In the genomic region with DNA sequence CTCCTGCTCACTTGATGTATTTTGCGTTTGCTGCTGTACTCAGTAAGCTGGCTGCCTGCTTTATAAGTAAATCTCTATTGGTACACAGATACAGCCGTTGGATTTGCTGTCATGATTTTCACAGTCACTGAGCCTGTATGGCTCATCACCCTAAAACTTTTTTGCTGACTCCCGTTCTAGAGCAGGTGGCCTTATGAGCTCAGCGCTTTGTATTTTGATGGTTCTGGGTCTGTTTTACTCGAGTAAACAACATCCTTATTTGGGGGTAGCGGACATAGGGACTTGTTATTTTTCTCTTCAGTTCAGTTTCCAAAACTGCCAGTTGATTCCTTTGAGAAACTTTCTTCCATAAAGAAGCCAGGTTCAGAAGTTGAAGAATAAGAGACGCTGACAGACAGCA, we compare ENCODE assay signal across 25 mouse cellular contexts. TPM values are rescaled to one million over a fixed set of nuclear protein-coding genes. Genes with fewer than 3 reads are reported as not detected.
DNase-seq lines count a peak whose midpoint lies in the region; ATAC-seq and TF ChIP-seq lines count a peak whose summit lies in the region.
"Had no signal": no experiment of that assay in that cellular context is flagged by ENCODE, and none has a peak within 500 bp of the region (broad histone marks: within the 10 kb centered on the region; RNA-seq: fewer than 3 reads in every experiment).

No protein-coding gene starts in this region.

- 0 out of 2 replicates have a peak, but pooled peaks cover 9% of the 10 kb centered on the region for H3K9me3 ChIP-seq in forebrain, postnatal 0 days (ENCODE audit: low read length)
- peaks cover 16% of the 10 kb centered on the region for H3K9me3 ChIP-seq in forebrain, embryonic 10.5 days
- H3K9me3 ChIP-seq in midbrain, embryonic 14.5 days (ENCODE audit: control insufficient read depth, low read length) = peaks cover 15% of the 10 kb centered on the region
- peaks cover 21% of the 10 kb centered on the region for H3K9me3 ChIP-seq in midbrain, embryonic 10.5 days (replicated peaks)

- TF ChIP-seq POLR2A in thymus, adult 2 months (IDR thresholded peaks at IDR 0.05; ENCODE audit: control insufficient read depth, extremely low read depth, insufficient read depth, low read length, poor library complexity) = no peak

- H3K27me3 ChIP-seq in forebrain, postnatal 0 days (ENCODE audit: insufficient read depth, low read length) = no peaks in the 10 kb centered on the region
- H3K27me3 ChIP-seq in forebrain, embryonic 10.5 days (ENCODE audit: poor library complexity, severe bottlenecking) = no peaks in the 10 kb centered on the region
- no peaks in the 10 kb centered on the region for H3K27me3 ChIP-seq in midbrain, embryonic 14.5 days (ENCODE audit: control insufficient read depth, insufficient read depth, low read length)
- H3K27me3 ChIP-seq in midbrain, embryonic 10.5 days (ENCODE audit: low read depth, poor library complexity, severe bottlenecking) = no peaks in the 10 kb centered on the region
- H3K27me3 ChIP-seq in thymus, adult 2 months (ENCODE audit: control insufficient read depth, insufficient read depth, low read length) = no peaks in the 10 kb centered on the region
- H3K27me3 ChIP-seq: embryonic facial prominence, embryonic 13.5 days; embryonic facial prominence, embryonic 15.5 days; forebrain, embryonic 13.5 days; forebrain, embryonic 15.5 days had no signal

- no peak overlapping the region for H3K4me3 ChIP-seq in forebrain, postnatal 0 days (ENCODE audit: low read depth, low read length)
- H3K4me3 ChIP-seq in forebrain, embryonic 10.5 days = no peak overlapping the region
- H3K4me3 ChIP-seq in midbrain, embryonic 14.5 days (replicated peaks; ENCODE audit: low read depth, low read length) = no peak overlapping the region
- no peak overlapping the region for H3K4me3 ChIP-seq in midbrain, embryonic 10.5 days
- no peak overlapping the region for H3K4me3 ChIP-seq in thymus, adult 2 months (ENCODE audit: control insufficient read depth, insufficient read depth, low read length)
- H3K4me3 ChIP-seq: embryonic facial prominence, embryonic 13.5 days; embryonic facial prominence, embryonic 15.5 days; erythroblast, embryonic 14.5 days; forebrain, embryonic 13.5 days; forebrain, embryonic 15.5 days had no signal

- WGBS in forebrain, postnatal 0 days = 93% methylated on average over 7 of the region's 7 CpGs
- 95% methylated on average over 7 of the region's 7 CpGs for WGBS in forebrain, embryonic 10.5 days
- WGBS in midbrain, embryonic 14.5 days = 95% methylated on average over 7 of the region's 7 CpGs
- WGBS in midbrain, embryonic 10.5 days = 94% methylated on average over 7 of the region's 7 CpGs
- WGBS in thymus, adult 2 months = 99% methylated on average over 7 of the region's 7 CpGs

- TF ChIP-seq CTCF in forebrain, postnatal 0 days (IDR thresholded peaks at IDR 0.05; ENCODE audit: low read depth) = no peak
- no peak for TF ChIP-seq CTCF in thymus, adult 2 months (IDR thresholded peaks at IDR 0.05; ENCODE audit: borderline replicate concordance, control insufficient read depth, extremely low read depth, insufficient read depth, low read length, poor library complexity)

- H3K36me3 ChIP-seq in forebrain, postnatal 0 days (ENCODE audit: insufficient read depth) = no peaks in the 10 kb centered on the region
- no peaks in the 10 kb centered on the region for H3K36me3 ChIP-seq in forebrain, embryonic 10.5 days (replicated peaks)
- H3K36me3 ChIP-seq in midbrain, embryonic 14.5 days (ENCODE audit: control insufficient read depth, insufficient read depth, low read length) = no peaks in the 10 kb centered on the region
- H3K36me3 ChIP-seq in midbrain, embryonic 10.5 days = no peaks in the 10 kb centered on the region
- H3K36me3 ChIP-seq in thymus, adult 2 months (ENCODE audit: control insufficient read depth, insufficient read depth, low read length) = no peaks in the 10 kb centered on the region
- H3K36me3 ChIP-seq: forebrain, embryonic 15.5 days had no signal

- no peaks in the 10 kb centered on the region for H3K4me1 ChIP-seq in forebrain, postnatal 0 days (ENCODE audit: insufficient read depth)
- no peaks in the 10 kb centered on the region for H3K4me1 ChIP-seq in forebrain, embryonic 10.5 days
- H3K4me1 ChIP-seq in midbrain, embryonic 14.5 days (ENCODE audit: control insufficient read depth, insufficient read depth, low read length) = no peaks in the 10 kb centered on the region
- H3K4me1 ChIP-seq in midbrain, embryonic 10.5 days = no peaks in the 10 kb centered on the region
- H3K4me1 ChIP-seq in thymus, adult 2 months (replicated peaks; ENCODE audit: control insufficient read depth, insufficient read depth, low read length) = no peaks in the 10 kb centered on the region
- H3K4me1 ChIP-seq: embryonic facial prominence, embryonic 13.5 days; embryonic facial prominence, embryonic 15.5 days; forebrain, embryonic 13.5 days; forebrain, embryonic 15.5 days had no signal

- no peak for ATAC-seq in forebrain, postnatal 0 days
- no peak for ATAC-seq in midbrain, embryonic 14.5 days (ENCODE audit: low FRiP score, low TSS enrichment)
- ATAC-seq: forebrain, embryonic 13.5 days; forebrain, embryonic 15.5 days had no signal

- no peak overlapping the region for H3K27ac ChIP-seq in forebrain, postnatal 0 days (ENCODE audit: low read depth, low read length)
- no peak overlapping the region for H3K27ac ChIP-seq in forebrain, embryonic 10.5 days
- no peak overlapping the region for H3K27ac ChIP-seq in midbrain, embryonic 14.5 days (replicated peaks; ENCODE audit: low read depth, low read length)
- H3K27ac ChIP-seq in midbrain, embryonic 10.5 days (replicated peaks) = no peak overlapping the region
- H3K27ac ChIP-seq in thymus, adult 2 months (ENCODE audit: control insufficient read depth, insufficient read depth, low read length) = no peak overlapping the region
- H3K27ac ChIP-seq: embryonic facial prominence, embryonic 13.5 days; embryonic facial prominence, embryonic 15.5 days; forebrain, embryonic 13.5 days; forebrain, embryonic 15.5 days had no signal

- no peak overlapping the region for H3K4me2 ChIP-seq in forebrain, postnatal 0 days (ENCODE audit: low read depth)
- no peak overlapping the region for H3K4me2 ChIP-seq in midbrain, embryonic 14.5 days (ENCODE audit: low read length)
- H3K4me2 ChIP-seq: embryonic facial prominence, embryonic 13.5 days; embryonic facial prominence, embryonic 15.5 days; forebrain, embryonic 13.5 days; forebrain, embryonic 15.5 days had no signal

- no peak overlapping the region for H3K9ac ChIP-seq in forebrain, postnatal 0 days
- no peak overlapping the region for H3K9ac ChIP-seq in midbrain, embryonic 14.5 days (replicated peaks; ENCODE audit: low read length)
- H3K9ac ChIP-seq: embryonic facial prominence, embryonic 13.5 days; embryonic facial prominence, embryonic 15.5 days; forebrain, embryonic 13.5 days; forebrain, embryonic 15.5 days had no signal

- DNase-seq in forebrain, postnatal 0 days = peak; percentile 52
- no peak for DNase-seq in forebrain, embryonic 10.5 days (ENCODE audit: extremely low spot score, low spot score)
- DNase-seq in midbrain, embryonic 14.5 days = peak; percentile 41
- DNase-seq in midbrain, embryonic 10.5 days (ENCODE audit: low spot score) = no peak
- DNase-seq in adipocyte (ENCODE audit: low spot score) = peak; percentile 32
- DNase-seq in thymus, adult 2 months = no peak
- DNase-seq: adrenal gland, adult 8-10 months; adrenal gland, postnatal 14 days; adrenal gland, postnatal 36 days; cerebellum, adult 11 months; cerebellum, adult 18-20 months; cerebellum, adult 8-10 months; cerebellum, adult 9-11 months; cerebellum, postnatal 36 days; embryo, embryonic 11 days had no signal

RNA-seq across cellular contexts. Expression of gene Foxn4, which starts 47.6 kb away (rescaled TPM):
- total RNA-seq in forebrain, postnatal 0 days (2014; rRNA removed) = 0.62 and 0.67 TPM in 2 replicates
- 0.52 and 0.76 TPM in 2 replicates for polyA plus RNA-seq in forebrain, postnatal 0 days (2015; fragmentation: Nextera tagmentation; extraction: Ambion mirVana)
- 0.42 and 0.80 TPM in 2 replicates for polyA plus RNA-seq in forebrain, embryonic 10.5 days (2016; fragmentation: Nextera tagmentation; extraction: Ambion mirVana)
- polyA plus RNA-seq in midbrain, embryonic 14.5 days (2014; fragmentation: Nextera tagmentation; extraction: Ambion mirVana) = 0.36 and 1.5 TPM in 2 replicates
- 7.2 and 11.1 TPM in 2 replicates for polyA plus RNA-seq in midbrain, embryonic 10.5 days (2016; fragmentation: Nextera tagmentation; extraction: Ambion mirVana)
- 0.20 and 0.26 TPM in 2 replicates for polyA plus RNA-seq in thymus, adult 2 months (2012; rRNA removed)
- total RNA-seq: adrenal gland, adult 18-20 months; adrenal gland, adult 8-10 months; adrenal gland, postnatal 14 days; adrenal gland, postnatal 36 days; common myeloid progenitor, adult 5-6 weeks; MEL had no signal
- polyA plus RNA-seq: C2C12; erythroblast, embryonic 14.5 days; frontal cortex, adult 2 months had no signal

Comparison
In these comparisons a context has a peak if more than half of its experiments do, and no peak if none do; other contexts are left out.
1. DNase-seq: peak in forebrain, postnatal 0 days (single experiment), midbrain, embryonic 14.5 days (single experiment) and adipocyte (single experiment); none in forebrain, embryonic 10.5 days (single experiment), midbrain, embryonic 10.5 days (single experiment) and thymus, adult 2 months (single experiment).